Mouse (Mus musculus): ENCODE data around the gene Adra1d.

GRCm38 (mm10) chr2:131546745-131547408 lies 15.2 kb downstream of the Adra1d start:
- TF ChIP-seq NANOG (IDR thresholded peaks at IDR 0.05; ENCODE audit: borderline replicate concordance, low read length) (no peak), CTCF (conservative IDR thresholded peaks at IDR 0.05; ENCODE audit: low read length) (no peak), POU5F1 (IDR thresholded peaks at IDR 0.05; ENCODE audit: borderline replicate concordance, low read length) (no peak)
